Mouse (Mus musculus): ENCODE results near the gene Ttc9. TPM values are rescaled to one million over a fixed set of nuclear protein-coding genes. Genes with fewer than 3 reads are reported as not detected.

The Ttc9 gene
- total RNA-seq, 2 experiments from 2014 or later: 49.1 to 52.8 TPM

DNA sequence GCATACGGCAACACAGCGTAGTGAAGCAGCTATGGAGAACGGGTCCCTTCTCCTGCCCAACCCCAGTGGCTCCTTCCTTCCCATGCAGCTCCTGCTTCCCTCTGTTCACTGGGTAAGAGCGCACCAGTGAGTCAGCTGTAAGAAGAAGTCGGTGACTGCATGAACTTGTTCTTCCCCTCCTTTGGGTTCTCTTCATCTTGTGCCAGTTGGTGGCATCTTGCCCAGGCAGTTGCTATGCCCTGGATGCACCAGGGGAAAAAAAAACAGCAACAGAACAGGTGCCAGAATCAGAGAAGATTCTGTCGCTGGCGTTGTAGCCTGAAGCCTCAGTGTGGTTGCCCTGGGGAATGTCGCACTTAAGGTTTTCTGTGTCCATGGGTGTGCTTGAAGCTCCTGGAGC is 22.3 kb downstream of the Ttc9 start:
- peak; percentile 6 to 21 for DNase-seq (ENCODE audit: low spot score in 2 of 2)

DNA sequence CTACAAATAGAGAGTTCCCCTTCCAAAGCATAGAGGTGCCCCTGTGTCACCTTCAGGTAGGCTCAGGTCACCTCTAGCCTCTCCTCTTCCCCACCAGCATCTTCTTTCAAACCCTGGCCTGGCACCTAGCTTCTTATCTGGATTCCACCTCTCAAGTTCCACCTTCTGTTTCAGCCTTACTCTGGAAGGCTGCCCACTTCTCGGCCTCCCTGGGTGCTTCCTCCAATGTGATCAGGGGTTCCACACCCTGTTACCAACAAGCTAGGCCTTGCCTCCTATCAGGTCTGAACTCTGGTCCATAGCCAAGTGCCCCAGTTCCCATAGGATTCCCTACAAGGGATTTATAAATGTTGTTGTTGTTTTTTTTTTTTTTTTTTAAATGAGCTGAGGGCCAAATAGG is 26.3 kb downstream of the Ttc9 start:
- no peak for DNase-seq (ENCODE audit: low spot score in 2 of 2)

DNA sequence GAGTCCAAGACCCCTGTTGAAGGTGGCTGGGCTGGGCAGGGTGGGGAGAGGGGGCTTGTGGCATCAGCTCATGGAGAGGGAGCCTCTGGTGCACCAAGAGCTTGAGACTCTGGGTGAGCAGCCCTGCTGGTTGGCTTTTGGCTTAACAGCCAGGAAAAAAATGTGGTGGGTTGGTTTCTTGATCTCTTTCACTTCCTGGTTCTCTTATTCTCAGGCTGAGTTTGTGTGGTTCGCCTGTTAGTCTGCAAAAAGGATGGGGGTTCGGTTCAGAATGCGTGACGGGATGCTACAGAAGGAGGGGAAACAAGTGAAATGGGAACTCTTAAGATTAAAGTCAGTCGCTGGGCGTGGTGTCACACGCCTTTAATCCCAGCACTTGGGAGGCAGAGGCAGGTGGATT is 27.0 kb downstream of the Ttc9 start:
- no peak for DNase-seq (ENCODE audit: low spot score in 2 of 2)

DNA sequence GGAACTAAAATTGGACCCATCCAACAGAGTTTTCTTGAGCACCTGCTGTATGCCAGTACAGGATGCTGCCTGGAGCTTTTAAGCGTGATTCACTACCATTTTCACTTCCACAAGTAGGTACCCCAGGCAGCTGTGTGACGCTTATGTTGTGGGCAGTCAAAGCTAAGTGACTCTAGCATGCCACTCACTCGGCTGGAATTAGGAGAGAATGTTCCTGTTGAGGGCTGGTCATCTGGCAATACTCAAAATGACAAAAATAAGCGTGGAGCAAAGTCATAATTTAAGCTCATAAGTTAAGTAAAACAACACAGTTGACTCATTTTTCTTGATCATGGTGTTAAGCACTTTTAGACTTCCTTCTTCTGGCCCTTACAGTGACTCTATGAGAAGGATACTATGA is 31.0 kb downstream of the Ttc9 start:
- DNase-seq (ENCODE audit: low spot score in 2 of 2): no peak

DNA sequence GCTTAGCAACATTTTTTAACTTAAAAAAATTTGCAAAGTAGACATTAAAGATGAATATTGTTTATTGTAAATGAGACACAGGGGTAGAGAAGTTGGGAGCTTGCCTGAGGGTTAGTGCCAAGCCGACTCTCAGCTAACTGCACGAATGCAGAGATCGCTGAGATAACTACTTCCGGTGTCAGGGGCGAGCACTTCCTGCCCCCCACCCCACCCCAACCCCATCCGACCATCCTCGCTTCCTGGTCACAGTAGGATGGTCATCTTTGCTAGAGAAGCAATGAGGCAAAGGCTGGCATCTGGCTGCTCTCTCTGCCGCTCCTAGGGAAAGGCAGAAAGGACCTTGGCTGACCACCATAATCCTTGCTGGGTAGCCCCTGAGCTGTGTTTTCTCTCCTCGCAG is 32.1 kb downstream of the Ttc9 start:
- no peak for DNase-seq (ENCODE audit: low spot score in 2 of 2)

DNA sequence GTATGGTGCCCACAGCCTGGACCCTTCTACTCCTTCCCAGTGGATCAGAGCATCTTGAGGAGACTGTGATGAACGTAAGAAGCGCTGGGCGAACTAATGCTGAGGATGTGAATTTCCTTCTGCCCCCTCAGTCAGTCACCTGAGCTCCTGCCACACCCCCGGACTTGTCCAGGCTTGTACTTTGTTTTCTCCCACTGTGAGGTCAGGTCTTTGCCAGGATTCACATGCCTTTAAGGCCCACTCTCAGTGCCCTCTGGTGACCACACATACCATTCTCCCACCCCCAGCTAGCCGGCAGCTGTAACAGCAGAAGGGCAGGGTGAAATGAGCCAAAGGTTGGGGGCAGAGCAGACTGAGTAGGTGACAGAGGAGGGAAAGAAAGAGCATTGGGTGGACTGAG is 32.9 kb downstream of the Ttc9 start:
- DNase-seq (ENCODE audit: low spot score in 2 of 2): no peak

DNA sequence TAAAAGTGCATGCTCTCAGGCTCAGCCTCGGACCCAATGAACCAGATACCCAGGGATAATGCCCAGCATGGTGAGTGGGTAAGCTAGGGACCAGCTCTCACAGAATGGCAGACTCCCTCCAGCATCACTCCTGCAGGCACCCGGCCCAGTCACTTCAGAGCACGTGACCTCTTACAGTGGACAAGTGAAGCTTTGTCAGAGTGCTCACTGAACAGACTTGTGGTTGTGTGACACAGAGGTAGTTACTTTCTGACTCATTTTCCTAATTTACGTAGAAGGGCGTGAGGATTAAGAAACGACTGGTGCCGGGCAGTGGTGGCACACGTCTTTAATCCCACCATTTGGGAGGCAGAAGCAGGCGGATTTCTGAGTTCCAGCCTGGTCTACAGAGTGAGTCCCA is 37.4 kb downstream of the Ttc9 start:
- DNase-seq (ENCODE audit: low spot score in 2 of 2): no peak

DNA sequence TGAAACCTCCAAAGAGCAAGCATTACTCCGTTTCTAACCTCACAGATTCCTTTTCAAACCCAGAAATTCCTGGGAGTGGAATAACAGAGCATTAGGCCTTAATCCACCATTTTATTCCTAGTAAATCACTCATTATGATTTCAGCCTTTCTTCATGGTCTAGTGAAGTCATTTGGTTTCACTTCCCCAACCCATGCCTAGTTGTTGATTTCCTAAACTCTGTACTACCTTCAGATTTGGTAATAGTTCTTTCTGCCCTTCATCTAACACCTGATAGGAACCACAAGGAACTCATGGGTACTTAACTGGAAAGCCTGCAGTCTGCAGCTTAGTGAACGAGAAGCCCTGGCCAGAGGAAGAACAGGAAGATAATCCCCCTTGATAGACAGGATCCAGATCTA is 44.5 kb downstream of the Ttc9 start:
- DNase-seq (ENCODE audit: low spot score in 2 of 2): no peak

DNA sequence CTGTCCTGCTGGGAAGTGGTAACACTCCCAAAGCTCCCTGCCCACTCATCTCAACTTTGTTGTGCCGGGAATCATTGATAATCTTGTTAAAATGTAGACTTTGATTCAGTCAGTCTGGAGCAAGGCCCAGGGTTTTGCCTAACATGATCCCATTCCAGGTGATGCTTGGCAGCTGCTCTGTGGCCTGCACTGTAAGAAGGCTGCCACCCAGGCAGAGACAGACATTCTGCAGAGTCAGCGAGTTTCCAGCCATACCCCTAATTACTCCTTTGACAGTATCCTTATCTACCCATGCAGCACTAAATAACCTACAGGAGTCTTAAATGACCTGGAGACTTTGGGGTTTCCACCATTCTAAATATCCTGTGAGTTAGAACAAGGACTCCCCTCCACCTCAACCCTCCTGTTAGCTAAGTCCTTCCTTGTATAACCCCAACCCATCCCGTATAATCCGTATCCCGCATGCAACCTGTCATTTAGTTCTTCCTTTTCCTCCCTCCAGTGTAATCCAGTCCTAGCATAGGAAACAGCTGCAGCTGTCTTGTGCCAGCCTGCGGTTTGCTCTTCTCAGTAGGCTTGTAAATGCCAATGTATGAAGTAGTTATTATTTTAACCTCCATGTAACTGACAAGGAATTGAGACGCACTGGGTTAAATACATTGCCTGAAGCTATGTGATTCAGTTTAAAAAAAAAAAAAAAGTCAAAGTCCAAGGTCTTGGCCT is 48.9 kb downstream of the Ttc9 start:
- DNase-seq (ENCODE audit: low spot score in 2 of 2): no peak

DNA sequence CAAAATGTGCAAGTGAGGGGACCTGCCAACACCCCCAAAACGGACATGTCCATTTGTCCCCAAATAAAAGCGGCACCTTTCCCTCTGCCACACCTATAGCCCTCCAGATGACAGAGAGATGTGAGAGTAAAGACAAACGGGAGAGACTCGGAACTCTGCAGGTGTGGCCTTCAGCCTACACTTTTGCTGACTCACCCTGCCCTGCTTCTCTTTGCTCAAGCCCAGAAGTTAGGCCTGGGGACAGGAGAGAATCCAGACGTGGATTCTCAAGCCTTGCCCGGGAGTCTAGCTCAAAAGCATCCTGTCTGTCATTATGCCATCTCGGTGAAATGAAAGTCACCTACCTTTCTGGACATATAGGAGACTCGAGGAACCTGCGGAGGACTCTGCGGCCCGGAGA is 52.3 kb downstream of the Ttc9 start:
- DNase-seq (ENCODE audit: low spot score in 2 of 2): no peak

DNA sequence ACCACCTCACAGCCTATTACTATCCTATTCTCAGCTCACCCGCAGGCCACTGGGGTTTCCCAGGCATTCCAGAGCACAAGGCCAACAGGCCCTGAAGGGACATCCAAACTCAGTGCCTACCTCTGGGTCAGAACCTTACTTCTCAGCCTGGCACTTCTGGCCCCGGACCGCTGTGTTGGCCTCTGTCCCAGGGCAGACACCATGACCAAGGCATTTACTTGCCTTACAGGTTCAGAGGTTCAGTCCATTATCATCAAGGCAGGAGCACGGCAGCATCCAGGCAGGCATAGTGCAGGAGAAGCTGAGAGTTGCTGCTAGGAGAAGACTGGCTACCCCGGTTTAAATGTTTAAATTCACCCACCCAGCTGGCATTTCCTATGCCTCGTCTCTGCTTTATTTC is 53.0 kb downstream of the Ttc9 start:
- no peak for DNase-seq (ENCODE audit: low spot score in 2 of 2)

DNA sequence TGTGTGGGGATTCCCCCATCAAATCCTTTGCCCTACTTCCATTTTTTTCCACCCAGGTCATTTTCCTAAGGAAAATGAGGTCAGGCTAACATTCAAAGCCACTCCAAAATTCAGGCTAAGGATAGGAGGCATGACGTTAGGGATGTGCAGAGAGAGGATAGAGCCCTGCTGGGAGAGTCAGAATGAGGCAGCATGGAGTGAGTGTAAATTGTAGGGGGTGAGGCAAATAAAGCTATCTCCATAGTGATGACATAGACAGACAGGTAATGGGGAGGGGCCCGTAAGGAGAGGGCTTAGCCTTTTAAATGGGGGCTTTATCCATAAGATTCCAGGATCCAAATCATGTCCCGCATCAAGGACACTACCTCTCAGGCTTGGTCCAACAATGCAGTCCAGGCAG is 54.9 kb downstream of the Ttc9 start:
- DNase-seq (ENCODE audit: low spot score in 2 of 2): no peak

DNA sequence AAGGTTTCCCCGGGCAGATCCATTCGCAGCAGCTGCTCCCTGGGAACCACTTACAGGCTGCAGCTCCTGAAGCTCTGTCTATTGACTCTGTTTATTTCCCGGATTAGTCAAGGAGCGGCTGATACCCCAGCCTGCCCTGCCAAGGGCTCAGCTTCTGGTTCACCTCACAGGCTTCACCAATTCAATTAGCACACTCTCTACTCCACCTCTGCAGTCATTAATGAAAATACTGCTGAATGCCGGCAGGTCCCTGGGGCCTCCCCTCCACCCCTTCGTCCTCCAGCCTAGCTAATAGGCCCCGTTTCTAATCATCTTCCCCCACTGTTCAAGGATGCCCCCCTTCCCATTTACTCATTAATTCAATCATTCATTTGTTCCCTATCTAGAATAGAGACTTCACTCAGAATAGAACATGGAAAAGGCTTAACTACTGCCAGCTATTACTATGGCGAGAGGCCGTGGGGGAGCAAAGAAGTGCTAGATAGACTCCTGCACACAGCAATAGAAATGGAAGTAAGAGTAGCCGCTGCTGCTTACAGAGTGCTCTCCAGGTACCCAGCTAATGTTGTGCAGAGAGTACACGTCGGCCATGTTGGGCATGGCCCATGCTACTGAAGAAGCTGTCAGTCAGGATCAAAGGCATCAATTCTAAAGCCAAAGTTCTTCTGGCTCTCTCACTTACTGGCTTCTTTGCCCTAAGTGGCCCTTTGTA is 55.5 kb downstream of the Ttc9 start:
- no peak for DNase-seq (ENCODE audit: low spot score in 2 of 2)

DNA sequence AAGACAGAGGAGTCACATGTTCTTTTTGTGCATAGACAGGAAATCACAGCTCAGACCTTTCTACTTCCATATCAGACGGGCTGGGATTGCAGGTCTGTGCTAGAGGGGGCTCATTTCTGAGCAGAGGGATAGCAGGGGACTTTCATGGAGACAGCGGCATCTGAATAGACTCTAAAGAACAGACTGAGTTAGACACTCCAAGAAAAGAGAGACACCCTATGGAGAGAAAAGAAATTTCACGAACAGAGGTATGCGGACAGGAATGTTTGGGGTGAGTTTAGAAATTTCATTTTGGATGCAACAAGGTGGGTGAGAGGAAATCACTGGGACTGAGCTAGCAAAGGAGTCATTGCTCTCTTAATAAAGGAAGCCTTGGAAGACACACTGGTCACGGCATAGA is 56.8 kb downstream of the Ttc9 start:
- DNase-seq (ENCODE audit: low spot score in 2 of 2): no peak

DNA sequence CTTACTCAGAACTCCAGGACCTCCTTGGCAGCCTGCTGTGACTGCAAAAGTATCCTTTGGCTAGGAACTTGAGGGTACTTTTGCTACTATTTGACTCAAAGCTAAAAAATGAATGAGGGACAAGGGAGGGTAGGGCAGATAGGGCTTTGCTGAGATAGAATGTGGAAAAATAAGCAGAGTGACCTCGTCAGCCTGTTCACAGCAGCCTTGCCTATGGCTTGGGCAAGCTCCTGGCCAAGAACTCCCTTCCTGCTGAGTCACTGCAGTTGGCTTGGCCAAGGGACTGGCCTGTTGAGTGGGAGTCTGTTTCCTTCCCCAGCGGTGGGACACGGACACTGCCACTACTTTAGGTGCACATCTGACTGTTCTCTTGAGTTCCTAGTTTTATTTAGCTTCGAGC is 57.5 kb downstream of the Ttc9 start:
- DNase-seq (ENCODE audit: low spot score in 2 of 2): no peak

DNA sequence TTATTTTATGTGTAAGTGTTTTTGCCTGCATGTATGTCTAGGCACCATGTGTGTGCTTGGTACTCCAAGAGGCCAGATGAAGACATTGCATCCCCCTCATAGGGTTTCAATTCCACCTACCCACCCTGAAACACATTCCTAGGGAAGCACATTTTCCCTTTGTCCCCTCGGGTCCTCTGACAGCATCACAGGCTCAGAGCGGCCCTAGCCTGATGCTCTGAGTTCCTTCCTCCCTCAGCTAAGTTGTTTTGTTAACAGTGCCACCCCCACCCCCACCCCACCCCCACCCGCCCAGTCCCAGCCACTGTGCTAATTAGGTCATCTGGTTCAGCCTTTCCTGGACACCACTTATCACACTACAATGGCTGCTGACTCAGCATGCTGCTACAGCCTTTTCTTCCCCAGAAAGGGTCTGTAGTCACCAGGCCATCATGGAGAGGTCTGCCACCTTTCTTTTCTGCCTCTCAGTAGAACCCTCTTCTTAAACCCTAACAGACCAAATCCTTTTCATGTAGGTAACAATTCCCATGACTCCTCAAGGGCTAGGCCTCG is 58.5 kb downstream of the Ttc9 start:
- no peak for DNase-seq (ENCODE audit: low spot score in 2 of 2)

DNA sequence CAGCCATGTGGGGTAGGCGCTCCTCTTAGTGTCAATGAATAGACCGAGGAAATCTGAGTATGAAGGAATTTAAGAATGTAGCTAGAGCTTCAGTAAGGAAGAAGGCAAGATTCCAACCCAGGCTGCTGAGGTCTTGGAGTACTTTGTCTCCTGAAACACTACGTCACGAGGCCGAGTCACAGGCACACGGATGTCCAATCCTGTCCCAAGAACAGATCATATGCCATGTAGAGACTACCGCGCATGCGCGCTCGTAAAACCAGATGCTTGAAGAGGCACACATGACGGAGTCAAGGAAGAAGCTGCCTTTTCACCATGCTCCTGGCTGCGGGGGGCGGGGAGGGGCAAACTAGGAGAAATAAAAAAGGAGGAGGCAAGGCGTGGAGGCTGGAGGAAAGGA is 59.1 kb downstream of the Ttc9 start:
- DNase-seq (ENCODE audit: low spot score in 2 of 2): no peak

DNA sequence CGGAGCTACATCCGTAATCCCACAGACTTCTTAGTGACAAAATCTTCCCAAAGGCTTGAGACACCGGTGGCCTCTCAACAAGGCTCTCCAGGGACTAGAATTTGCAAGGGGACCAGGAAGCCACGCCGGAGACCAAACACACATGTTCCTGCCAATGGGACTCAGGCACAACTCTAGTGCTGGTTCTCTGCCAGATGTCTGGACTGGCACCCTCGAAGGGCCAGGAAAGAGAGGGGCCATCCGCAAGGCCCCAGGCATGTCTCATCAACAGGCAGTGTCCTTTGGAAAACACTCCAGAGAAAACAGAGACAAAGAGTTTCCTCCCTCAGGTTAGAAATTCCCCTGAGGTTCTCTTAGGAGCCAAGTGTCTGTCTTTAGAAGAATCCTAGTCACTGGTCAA is 59.7 kb downstream of the Ttc9 start:
- no peak for DNase-seq (ENCODE audit: low spot score in 2 of 2)

DNA sequence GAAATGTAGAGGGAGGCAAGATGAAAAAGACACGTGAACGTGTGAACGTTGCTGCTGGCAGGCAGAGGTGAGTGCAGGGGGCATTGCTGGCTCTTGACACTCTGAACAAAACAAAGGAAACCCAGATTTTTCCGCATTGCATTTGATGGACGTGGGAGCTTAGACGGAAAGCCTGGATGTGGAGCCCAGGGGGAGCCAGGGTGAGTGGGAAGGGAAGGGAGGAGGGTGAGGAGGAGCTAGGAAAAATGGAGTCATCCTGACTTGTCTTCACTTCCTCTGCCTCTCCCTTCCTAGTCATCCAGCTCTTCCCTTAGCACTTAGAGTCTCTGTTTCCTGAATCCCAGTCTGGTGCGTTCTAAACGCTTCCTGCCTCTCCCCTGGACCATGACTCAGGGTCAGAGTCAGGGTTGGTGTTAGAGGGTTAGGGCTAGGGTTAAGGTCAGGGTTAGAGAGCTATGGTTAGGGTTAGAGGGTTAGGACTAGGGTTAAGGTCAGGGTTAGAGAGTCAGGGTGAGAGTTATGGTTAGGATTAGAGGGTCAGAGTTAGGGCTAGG is 60.2 kb downstream of the Ttc9 start:
- DNase-seq (ENCODE audit: low spot score in 2 of 2): no peak

DNA sequence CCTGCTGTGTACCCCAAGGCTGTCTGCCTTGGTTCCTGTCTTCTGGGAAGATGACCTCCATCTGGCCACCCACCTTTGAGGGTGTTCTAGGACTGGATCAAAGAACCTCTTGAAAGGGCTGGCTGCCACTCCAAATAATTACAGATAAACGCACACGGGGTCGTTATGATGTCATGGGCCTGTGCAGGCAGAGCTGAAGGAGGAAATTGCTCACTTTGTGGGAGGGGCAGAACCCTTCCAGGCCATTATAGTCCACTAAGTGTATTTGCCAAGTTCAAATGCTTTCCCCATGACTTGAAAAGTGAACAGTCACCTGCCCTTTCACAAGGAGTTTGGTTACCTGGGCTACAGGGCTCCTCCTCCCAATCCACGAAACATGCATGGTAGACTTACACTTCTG is 67.0 kb downstream of the Ttc9 start:
- DNase-seq (ENCODE audit: low spot score in 2 of 2): no peak

DNA sequence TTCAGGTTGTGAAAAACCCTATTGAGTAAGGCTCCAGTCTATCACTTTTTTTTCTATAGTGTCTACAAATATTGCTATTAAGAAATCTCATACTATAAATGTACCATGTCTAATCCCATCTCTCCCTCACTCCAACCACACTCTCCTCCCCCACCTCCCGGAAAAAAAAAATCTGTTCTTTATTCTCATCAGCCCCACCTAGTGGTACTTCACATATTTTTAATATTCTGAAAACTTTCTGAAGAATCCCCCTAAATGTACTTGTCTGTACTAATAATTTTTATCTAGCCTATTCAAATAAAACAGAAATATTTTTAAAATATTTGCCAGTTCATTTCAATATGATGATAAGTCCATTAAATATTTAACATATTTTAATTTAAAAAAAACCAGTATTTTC is 71.9 kb downstream of the Ttc9 start:
- DNase-seq (ENCODE audit: low spot score in 2 of 2): no peak

DNA sequence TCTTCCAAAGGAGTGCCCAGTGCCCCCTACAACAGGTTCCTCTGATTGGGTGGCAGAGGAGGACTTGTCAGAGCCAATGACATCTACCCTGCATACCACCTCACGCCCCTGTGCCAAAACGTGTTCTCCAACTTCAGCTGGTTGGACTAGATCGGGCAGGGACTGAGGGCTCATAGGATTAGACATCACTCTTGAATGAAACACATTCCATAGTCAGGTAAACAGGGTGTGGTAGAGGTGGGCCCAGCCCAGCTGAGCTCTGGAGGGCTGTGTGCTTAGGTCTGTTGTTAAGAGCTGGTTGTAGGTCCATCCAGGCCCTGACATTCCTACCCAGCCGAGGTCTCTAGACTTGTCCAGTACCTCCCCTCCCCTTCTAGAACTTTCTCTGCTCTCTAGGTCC is 81.6 kb downstream of the Ttc9 start:
- no peak for DNase-seq (ENCODE audit: low spot score in 2 of 2)
